Mouse (Mus musculus) right cerebral cortex, adult 18-20 months (tissue): ENCODE data around the gene Zfp598.
"Not testable (repeated sequence)": the region's sequence is repeated elsewhere in the genome, so short reads cannot be mapped to it uniquely, and the experiment has no call there.

Source experiments
- DNase-seq: peaks from one replicate; pipeline ENCODE4 v3.0.0; 2022; ENCODE audit warnings: mixed read lengths

The Zfp598 gene

DNA sequence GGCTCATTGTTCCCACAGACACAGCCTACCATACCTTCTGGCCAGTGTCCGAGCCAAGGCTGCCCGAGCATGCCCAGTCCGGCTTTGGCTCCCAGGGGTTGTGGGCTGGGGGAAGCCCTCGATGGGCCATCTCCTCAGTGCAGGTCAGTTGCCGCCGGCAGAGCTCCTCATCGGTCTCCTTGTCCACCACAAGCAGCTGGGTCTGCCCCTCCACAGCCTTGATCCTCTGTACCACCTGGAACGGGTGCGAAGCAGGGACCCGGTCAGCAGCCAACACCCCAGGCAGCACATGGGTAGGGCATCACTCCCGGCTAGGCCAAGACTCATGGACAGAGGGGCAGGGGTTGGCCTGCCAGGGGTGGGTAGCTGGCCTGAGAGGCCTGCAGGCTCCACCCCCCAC lies 22.0 kb upstream of the Zfp598 start:
- no peak for DNase-seq

DNA sequence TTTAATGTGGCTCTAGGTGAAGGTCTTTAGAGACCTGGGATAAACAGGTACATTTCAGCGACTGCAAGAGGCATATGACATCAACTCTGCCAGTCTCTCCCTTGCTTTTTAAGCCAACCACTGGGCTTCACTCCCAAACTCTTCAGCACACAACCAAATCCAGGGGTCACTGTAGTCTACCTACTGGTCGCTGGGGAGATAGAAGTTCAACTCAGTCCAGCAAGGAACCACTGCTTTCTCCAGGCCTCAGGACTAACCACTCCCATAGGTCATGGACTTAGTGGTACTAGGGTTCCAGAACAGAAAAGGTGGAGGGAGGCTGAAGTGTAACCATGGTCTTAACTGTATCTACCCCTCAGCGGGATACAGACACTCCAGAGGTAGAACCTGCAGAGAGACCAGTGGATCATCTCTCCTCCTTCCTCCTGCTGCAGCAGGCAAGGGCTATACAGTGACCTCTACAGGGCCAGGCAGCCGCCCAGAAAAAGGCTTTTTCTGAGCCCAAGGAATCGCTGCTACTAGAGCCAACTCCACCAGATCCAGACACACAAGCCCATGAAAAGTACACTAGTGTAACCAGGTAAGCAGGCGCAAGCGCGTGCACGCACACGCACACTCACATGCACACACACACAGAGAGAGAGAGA lies 20.6 kb upstream of the Zfp598 start:
- no peak for DNase-seq

DNA sequence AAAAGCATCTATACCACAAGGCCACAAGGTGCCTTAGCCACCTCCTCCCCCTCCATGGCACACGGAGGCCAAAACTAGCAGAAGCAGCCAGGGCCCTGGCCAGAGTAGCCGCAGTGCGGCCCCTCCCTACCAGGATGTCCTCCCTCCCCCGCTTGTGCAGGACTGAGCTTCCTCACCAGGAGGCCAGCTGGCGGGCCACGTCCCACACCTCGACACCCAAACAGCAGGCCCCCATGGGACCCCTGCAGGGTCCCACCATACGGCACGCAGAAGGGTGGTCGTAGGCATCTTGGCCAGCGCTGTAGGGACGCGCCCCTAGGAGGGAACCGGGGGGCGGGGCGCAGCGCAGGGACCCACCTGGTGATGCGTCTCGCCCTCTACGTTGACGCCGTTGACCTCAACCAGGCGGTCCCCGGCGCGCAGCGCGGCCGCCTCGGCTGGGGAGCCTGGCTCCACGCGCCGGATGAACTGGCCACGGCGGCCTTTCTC lies 19.9 kb upstream of the Zfp598 start:
- peak; percentile 19 for DNase-seq

DNA sequence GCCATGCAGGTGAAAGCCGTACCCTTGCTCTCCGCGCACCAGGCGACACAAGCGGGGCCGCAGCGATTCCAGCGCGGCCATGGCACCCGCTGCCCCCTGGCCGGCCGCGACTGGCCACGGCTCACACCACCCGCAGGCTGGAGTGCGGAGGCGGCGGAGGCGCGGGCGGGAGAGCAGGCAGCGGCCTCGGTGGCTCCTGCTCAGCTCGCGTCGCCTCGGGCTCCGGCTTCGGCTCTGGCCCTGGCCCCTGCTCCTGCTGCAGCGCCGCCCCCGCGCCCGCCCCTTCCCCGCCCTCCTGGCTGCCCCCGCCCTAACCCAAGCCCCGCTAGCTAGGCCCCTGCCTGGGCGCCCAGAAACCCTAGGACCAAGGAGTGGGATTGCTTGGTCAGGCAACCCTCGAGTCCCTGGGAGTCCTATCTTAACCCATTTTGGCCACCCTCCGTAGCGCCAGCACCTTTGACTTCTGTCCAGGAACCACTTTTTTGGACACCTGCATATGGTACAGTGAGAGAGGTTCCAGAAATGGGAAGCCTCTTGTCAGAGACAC lies 19.3 kb upstream of the Zfp598 start, which contains the start of gene Slc9a3r2:
Slc9a3r2 (minus strand) TSS at position 258 of the 547 bp plus-strand sequence.
- peak; percentile 30 for DNase-seq

DNA sequence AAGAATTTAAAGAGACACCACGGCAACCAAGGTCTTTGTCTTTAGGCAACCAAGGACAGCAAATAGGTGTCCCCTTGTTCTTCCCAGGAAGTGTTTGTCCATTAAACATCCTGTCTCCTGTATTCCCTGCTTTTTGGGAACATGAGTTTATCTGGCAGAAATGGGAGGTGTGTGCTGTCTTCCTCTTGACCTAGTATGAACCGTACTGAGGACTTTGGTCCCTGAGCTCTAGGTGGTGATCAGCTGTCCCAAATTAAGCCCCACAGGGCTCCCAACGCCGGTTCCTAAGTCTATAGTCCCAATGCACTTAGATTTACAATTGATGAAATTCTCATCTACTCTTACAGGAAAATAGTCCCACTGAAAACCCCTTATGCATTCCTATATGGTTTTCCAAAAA lies 18.7 kb upstream of the Zfp598 start:
- no peak for DNase-seq

DNA sequence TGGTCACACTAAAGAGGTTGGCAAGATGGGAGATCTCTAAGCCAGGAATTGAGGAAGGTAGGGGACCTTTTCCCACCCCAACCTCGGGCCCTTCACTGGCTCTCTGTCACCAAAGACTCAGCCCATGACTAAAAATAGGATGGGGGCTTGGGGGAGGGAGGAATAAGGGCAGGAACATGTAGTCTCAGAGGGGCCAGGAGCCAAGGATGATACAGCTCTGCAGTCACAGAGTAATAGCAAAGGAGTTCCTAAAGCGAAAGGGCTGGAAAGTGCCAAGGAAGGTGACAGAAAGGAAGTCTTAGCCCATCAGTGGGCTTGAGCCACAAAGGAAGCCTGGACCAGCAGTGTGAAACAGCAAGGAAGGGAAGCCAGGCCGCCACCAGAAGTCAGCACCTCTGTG lies 17.7 kb upstream of the Zfp598 start:
- no peak for DNase-seq

DNA sequence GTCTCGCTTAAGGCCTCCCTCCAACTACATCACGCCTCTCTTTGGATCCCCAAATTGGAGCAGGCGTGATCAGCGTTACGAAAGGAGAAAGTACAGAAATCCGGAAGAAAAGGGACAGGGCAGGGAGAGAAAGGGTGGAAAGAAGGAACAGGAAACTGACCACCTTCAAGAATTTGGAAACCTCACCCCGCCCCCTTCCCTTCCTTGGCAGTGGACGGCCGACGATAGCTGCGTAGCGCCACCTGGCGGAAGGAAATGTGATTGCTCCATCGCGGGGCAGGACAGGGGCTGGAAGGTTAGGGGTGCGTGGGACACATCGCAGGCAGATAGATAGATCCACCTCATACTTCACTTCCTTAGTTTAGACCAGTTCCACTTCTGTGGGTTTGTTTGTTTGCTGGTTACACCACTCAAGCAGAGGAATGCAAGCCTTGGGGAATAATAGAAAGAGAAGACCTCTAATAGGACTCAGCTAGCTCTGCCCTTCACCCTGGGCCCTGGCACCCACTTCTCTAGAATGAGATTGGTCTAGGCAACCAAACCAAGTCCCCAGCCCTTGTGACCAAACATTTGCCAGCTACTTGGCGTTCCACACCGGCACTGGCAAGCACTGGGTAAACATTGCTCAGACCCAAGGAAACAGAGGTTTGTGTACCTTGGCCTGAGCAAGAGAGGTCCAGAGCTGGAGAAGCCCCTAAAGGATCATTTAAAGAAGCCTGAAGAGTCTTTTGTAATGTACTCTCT lies 15.3 kb upstream of the Zfp598 start:
- DNase-seq = peak; percentile 50

DNA sequence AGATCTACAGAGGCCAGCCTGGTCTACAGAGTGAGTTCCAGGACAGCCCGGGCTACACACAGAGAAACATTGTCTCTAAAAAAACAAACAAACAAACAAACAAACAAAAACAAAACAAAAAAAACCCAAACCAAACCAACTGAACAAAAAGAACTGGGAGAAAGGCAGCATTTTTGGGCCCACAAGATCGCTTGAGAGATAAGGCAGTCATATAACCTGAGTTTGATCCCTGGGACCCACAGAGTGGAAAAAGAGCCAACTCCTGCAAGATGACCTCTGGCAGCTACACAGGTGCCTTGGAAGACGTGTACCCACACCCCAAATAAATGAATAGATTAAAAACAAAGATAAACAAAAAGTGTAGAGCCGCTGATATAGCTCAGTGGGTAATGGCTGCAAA lies 14.5 kb upstream of the Zfp598 start:
- DNase-seq = no peak

DNA sequence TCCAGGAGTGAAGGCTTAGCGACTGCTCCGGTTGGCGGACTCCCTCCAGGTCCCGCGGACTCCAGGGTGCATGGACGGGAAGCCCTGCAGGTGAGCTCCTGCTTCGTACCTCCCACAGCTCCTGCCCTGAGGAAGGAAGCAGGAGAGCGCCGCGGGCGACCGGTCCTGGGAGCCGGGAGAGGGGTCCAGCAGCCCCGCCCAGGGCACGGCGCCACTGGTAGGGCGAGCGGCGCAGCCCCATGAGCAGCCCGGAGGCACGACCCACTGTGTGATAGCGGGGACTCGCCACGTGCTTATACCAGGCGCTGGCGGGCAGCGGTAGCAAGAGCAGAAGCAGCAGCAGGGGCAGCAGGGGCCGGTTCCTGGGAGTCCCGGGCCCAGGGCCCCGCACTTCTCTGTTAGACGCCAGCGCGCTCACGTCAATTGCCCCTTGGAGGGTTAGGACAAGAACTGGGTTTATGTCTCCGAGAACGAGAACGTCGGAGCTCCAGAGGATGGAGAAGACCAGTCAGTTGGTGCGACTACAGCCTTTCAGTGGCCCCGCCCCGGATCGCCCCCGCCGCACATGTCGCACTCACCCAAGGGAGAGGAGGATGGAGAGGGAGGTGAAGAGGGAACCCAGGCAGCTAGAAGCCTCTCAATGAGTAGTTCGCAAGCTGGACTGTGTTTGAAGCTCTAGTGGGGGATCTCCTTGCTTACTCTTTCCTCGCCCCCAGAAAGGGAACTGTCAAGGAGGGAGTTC lies 11.3 kb upstream of the Zfp598 start, which contains the start of gene Npw:
Npw (minus strand) TSS at position 441 of the 742 bp plus-strand sequence.
- no peak for DNase-seq

DNA sequence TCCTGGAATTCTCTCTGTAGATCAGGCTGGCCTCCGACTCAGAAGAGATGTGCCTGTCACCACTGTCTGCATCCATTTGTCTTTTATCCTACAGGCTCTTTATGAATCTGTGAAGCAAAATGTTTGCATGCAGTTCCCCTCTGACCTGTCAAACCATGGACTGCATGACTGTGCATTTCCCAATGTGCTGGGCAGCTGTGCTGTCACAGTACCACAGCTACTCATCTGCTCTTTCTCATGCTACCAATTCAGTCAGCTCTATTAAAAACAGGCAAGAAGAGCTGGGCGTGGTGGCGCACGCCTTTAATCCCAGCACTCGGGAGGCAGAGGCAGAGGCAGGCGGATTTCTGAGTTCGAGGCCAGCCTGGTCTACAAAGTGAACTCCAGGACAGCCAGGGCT lies 2.5 kb upstream of the Zfp598 start:
- DNase-seq = not testable (repeated sequence)

DNA sequence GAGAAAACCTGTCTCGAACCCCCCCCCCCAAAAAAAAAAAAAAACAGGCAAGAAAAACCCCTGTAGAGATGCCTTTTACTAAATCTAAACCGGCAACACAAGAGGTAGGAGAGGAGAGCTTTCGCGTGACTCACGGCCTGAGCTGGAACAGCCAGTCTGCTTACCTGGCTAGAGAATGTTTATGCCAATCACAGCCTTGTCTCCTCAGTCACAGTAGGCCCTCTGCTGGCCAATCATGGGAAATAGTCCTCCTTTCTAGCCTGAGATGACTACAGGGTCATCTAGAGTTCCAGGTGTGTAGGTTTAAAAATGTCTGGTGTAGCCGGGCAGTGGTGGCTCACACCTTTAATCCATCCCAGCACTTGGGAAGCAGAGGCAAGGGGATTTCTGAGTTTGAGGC lies 2.1 kb upstream of the Zfp598 start:
- peak; percentile 60 for DNase-seq

DNA sequence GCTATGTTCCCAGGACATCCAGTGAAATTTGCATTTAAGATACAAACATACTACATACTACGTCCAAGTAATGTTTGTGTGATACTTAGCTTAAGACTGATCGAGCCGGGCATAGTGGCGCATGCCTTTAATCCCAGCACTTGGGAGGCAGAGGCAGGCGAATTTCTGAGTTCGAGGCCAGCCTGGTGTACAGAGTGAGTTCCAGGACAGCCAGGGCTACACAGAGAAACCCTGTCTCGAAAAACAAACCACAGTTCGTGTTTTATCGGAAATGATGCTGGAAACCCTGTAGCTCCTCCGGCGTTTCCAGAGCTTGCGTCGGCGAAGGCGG lies 308 bp upstream of the Zfp598 start:
- not testable (repeated sequence) for DNase-seq

DNA sequence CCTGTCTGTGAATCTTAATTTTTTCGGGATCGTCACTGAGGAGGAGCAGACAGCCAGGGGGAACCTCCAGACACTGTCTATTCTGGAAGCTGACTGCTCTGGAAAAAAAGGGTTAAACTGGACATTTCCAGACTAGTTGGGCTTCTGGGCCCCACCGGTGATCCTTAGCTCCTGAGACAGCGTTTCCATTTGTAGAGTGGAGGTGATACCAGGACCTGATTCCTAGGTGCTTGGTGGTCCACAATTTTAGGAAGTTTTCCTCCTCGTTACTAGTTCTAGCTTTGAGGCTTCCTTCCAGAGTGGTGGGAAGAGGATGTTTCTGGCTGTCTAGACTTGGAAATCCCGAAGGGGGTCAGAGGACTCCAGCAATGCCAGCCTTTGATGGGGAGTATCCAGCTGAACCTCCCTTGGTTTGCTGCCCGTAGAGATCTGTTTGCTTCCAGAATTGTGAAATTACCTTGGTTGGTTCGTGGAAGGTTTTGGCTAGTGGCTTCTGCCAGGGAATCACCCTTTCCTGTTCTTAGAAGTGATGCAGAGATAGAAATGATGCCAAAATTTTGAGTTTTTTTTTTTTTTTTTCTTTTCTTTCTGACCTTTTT lies 858 bp downstream of the Zfp598 start:
- no peak for DNase-seq

DNA sequence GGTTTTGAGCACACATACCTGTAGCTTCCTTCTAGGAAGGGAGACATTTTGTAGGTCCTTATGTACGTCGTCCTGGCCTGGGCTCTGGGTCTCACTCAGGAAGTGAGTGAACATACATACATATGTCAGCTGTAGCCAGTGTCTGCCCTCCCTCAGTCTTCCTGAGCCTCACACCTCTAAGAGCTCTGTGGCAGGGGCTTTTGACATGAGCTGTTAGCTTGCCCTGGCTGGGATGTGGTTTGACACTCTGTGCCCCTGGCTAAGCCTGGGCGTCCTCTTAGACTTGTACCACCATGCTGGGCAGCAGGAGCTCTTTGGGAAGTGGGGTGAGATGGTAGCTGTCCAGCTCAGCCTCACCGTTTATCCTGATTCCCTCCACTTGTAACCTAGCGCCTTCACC lies 1.9 kb downstream of the Zfp598 start:
- DNase-seq = no peak

DNA sequence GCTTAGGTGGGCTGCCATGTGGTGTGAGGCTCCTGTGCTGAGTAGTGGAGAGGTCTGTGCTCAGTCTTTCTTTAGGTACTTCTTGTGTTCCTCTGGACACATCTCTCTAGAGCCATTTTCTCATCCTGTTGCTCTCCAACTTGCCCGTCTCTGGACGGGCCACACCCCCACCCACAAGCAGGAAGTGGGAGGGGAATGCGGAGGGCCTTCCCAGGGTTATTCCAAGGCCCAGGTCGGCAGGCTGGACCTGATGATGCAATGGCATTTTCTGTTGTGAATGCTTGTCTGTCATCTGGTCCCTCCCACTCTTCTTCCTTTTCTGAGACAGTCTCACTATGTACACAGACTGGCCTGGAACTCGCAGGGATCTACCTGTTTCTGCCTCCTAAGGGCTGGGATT lies 2.7 kb downstream of the Zfp598 start:
- DNase-seq = no peak

DNA sequence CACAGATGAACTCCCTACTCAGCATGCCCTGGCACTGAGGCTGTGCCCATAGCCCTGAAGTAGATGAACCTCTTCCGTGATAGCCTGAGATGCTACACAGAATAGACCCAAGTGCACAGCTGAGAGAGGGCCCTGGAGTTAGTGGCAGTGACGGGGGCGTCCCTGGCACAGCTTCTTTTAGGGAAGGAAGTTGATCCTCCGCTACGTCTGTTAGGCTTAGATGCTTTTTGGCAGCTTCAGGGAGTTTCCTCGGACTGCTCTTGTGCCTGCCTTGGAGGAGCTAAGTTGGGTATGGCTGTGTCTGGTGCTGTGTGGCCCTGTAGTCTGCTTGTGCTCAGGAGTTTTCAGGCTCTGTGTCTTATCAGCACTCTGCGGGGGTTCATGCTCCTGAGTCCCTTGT lies 4.8 kb downstream of the Zfp598 start:
- DNase-seq = peak; percentile 81

DNA sequence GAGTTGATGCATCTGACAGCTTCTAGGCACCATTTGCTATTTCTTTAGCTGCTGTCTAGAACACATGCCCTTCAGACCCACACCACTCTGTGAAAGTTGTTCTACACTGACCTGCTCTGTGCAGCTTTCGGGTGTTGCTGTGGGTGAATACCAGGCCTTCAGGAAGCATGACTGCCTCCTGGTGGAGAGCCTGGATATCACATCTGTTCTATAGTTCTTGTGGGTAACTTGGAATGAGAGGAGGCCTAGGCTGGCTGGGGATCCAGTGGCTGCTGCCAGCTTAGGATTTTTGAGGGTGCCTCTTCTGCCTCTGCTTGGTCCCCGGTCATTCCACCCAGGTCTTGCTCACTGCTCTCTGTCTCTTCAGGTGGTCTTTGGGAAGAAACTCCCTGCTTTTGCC lies 6.7 kb downstream of the Zfp598 start:
- DNase-seq = peak; percentile 60

DNA sequence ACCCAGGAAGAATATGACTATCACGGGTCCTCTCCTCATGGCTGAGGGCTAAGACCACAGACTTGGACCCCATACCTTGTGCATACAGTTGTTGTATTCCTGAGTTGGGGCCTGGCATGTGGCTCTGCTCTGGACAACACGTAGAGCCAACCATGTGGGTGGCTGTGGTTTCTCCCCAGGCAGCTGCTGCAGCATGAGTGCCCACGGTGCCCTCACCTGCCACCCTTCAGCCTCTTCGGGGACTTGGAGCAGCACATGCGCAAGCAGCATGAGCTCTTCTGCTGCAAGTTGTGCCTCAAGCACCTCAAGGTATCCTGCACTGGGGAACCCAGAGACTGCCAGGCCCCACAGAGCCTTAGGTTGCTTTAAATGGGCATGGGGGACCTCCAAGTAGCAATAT lies 7.4 kb downstream of the Zfp598 start:
- no peak for DNase-seq

DNA sequence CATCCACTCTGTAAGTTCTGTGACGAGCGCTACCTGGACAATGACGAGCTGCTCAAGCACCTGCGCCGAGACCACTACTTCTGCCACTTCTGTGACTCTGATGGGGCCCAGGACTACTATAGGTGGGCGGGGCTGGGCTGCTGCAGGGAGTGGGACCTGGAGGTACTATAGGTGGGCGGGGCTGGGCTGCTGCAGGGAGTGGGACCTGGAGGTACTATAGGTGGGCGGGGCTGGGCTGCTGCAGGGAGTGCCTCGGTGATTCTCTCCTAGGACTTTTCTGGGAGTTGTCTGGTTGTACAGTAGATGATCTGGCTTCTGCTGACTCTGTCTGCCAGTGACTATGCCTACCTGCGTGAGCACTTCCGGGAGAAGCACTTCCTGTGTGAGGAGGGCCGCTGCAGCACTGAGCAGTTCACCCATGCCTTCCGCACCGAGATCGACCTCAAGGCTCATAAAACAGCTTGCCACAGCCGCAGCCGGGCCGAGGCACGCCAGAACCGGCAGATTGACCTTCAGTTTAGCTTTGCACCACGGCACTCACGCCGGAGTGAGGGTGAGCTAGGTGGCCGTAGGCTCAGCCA lies 8.1 kb downstream of the Zfp598 start:
- no peak for DNase-seq

DNA sequence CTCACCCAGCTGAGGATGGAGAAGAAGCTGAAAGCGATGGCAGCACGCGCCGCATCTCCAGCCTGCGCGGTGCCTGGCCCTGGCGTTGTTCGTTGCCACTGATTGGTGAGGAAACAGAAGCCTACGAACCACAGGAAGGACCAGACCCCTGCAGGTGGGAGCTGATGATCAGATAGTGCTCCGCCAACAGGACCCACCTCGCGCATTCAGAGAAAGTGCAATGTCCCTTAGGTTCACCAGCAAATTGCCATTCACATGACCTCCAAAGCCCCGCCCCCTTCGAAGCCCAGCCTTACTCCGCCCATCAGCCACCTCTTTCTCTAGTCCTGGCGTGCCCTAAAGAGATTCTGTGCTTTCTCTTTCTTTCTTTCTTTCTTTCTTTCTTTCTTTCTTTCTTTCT lies 17.0 kb downstream of the Zfp598 start:
- no peak for DNase-seq

DNA sequence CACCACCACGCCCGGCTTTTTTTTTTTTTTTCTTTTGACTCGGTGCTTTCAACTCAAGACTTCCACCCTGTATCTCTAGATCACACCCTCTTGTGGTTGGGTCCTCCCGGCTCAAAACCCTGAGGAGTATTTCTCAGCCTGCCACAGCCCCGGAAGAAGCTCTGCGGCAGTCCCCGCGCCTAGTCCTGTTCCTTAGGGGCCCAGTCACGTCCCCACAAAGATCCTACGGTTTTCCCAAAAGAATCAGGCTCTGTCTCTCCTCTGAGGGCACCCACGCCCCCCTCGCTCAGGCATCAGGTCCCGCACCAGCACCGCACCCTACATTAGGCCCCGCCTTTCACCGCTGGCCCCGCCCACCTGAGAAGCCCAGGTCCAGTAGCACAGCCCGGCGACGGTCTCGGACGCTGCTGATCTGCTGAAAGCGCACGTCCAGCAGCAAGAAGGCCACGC lies 17.7 kb downstream of the Zfp598 start:
- DNase-seq = peak; percentile 37

DNA sequence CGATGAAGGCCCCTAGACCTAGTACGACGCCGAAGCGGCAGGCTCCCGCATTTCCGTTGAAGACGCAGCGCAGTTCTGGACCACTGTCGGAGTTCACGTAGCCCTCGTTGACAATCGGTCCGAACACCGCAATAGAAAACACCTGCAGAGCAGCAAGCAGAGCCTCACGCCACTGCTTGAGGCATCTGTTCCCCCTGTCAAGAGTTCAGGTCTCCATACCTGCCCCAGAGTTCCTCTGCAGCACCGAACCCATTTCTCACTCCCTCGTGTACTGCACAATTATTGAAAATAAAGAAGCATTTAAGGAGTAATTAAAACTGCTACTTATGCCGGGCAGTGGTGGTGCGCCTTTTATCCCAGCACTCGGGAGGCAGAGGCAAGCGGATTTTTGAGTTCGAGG lies 18.1 kb downstream of the Zfp598 start:
- no peak for DNase-seq
